Mouse (Mus musculus) embryonic stem cell, embryonic (primary cell): ENCODE measurements around the gene Mpped1.

Experiments
- CTCF ChIA-PET, 4 experiments: fragments of 300-600 bp in 2 of 4; fragments of 350-600 bp in 2 of 4; sonication (Branson Sonifier 250); formaldehyde crosslinking; loops; one replicate each; lab custom pipeline; 2022; ENCODE audit warnings: inconsistent platforms in 2 of 4; lab: Charles Lee
- POLR2A ChIA-PET, 4 experiments: fragments of 300-600 bp in 2 of 4; fragments of 350-600 bp in 2 of 4; sonication (Branson Sonifier 250); formaldehyde crosslinking; loops; one replicate each; lab custom pipeline; 2022; ENCODE audit warnings: antibody characterized with exemption in 4 of 4, inconsistent platforms in 1 of 4; lab: Charles Lee

Mpped1 gene

DNA sequence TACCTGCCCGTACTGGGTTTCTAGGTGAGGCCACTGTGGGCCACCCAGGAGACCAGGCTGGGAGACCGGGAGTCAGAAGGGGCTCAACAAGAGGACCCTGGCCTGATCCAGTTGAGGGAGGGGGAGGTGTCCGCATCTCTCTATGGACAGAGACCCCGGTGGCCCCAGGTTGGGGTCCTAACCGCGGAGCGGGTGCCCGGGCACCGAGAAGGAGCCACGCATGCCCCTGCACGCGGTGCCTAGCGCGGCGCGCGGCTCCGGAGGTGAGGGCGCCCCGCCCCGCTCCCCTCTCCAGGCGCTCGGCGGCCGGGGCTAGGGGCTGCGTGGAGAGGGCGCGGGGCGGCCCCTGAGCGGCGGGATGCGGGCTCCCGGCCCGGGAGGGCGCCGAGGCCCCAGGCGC is at the start of gene Mpped1:
Gene Mpped1 (plus strand): TSS at position 81 of the 400 bp plus-strand sequence.
- ChIA-PET POLR2A (no interaction called here), CTCF (no interaction called here)

DNA sequence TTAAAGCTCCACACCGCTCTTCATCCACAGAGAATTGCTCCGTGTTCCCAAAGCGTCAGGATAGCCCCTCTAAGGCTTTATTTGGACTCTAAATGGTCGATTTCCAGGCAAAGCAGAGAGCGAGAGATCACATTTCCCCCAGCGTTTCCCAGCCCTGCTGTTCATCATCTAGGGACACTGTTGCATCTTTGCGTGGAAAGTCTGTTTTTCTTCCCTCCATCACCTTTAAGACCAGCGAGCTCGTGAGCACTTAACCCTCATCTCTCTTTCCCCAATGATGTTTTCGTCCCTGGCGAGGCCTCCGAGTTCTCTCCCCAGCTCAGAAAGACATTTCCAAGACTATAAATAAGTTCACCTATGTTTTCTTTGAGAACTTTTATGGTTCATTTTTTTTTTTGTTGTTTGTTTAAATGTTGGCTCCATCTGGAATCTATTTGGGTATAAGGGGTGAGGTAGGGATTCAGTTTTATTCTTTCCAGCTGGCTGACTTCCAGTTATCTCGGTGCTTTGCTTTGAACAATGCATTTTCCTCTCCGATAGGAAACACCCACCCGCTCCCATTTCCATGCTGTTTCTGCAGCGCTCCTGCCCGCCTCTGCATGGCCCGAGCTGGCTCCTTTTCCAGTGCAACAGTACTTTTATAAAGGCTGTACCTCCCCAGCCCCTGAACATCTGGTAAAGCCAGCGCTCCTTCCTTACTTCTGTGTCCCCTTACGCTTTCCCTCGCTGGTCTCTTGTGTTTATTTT is 38.4 kb upstream of the Mpped1 start:
- ChIA-PET CTCF (interaction anchor here in 1 of 4 experiments (0.6 kb wide), 3 partner anchors 8 to 58 kb away, joined by 3 to 7 read pairs (median 4); no protein-coding TSS in a partner anchor), POLR2A (interaction anchor here in 1 of 4 experiments (0.6 kb wide), 1 partner anchor 345 kb away, joined by 3 read pairs; no protein-coding TSS in a partner anchor)

DNA sequence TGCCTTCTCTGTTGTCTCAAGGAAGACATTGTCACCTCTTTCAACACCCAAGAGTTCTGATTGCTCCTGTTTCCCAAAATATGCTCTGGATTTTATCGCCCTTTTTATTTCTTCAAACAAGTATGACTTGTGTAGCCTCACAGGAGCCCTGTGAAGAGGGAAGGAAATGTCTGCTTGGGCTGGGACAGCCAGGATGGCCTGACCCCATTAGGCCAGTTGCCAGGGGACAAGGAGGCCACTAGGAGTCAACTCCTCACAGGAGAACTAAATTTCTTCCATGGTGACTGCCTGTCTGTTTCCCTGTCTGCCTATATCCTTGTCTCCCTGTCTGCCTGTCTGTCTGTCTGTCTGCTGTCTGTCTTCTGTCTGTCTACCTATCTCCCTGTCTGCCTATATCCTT is 37.2 kb upstream of the Mpped1 start:
- CTCF ChIA-PET, result no interaction called here

DNA sequence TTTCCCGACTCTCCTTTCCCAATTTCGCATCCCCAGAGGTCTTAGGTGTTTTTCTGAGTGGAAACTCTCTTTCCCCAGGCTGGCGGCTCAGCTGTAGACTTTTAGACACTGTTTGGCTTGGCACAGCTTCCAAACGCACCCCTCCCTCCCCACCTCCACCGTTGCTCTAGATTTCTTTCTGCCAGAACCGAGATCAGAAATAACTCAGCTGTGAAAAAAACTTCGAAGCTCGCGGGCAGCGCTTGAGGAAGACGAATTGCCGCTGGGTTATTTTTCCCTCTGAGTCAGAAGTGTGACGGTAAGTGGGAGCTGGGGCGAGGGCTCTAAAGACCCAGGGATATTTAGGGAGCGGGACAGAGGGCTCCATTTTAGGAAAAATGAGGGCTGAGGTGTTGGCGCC is 33.0 kb upstream of the Mpped1 start:
- CTCF ChIA-PET, result interaction anchor here in 3 of 4 experiments (0.5 to 0.7 kb wide), 4 partner anchors 15 to 216 kb away, joined by 3 to 13 read pairs (median 3); no protein-coding TSS in a partner anchor
- POLR2A ChIA-PET, result interaction anchor here in 1 of 4 experiments (0.7 to 1.7 kb wide), 2 partner anchors 229 to 597 kb away, joined by 3 to 4 read pairs; partner anchors contain the start of gene Poldip3

More for the DNA sequence above, 37.2 kb upstream of the Mpped1 start:
- POLR2A ChIA-PET, result interaction anchor here in 2 of 4 experiments (0.6 to 0.7 kb wide), 2 partner anchors 11 to 23 kb away, joined by 3 to 17 read pairs; no protein-coding TSS in a partner anchor

DNA sequence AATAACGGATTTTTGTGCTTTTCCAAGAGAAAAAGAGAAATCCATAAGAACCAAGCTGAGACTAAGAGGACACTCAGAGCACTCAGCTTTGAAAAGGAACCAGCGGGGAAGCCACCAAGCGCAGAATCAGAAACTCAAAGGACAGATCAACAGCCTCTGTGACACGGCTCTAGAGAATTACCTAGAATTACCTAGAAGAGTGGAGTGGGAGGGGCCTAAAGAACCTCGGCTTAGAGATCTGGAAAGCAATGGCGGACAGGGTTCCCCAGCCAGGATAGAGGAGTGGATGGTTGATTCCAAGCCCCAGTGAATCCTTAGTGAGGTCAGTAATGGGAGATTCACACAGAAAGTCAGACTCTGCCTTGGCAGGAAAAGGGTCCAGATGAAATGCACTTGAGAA is 30.3 kb upstream of the Mpped1 start:
- ChIA-PET CTCF (interaction anchor here (0.6 to 1.1 kb wide), 8 partner anchors 9 to 403 kb away, joined by 3 to 6 read pairs (median 4); no protein-coding TSS in a partner anchor), POLR2A (interaction anchor here in 3 of 4 experiments (0.6 to 1.6 kb wide), 5 partner anchors 24 to 265 kb away, joined by 3 to 6 read pairs (median 4); partner anchors contain the start of gene Scube1 (in 2 of the 3))

DNA sequence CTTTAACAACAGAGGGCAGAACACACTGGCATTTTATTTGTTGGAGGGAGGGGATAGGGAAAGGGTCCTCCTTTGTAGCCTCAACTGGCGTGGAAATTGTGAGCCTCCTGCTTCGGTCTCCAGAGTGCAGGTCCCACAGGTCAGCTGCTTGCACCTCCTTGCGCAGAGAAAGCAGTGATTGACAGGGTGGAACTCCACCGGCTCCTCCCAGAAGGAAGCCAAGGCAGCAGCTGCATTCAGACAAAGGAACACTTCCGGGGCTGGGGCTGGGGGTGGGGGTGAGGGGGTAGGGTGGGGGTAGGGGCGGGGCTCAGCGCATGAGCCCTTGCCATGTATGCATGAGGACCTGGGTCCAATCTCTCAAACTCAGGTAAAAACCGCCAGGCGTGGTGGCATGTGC is 29.8 kb upstream of the Mpped1 start:
- CTCF ChIA-PET, result interaction anchor here in 3 of 4 experiments (0.5 to 1.3 kb wide), 10 partner anchors 9 to 627 kb away, joined by 3 to 6 read pairs (median 3); no protein-coding TSS in a partner anchor
- POLR2A ChIA-PET, result interaction anchor here (0.6 to 1.6 kb wide), 6 partner anchors 24 to 1494 kb away, joined by 3 to 6 read pairs (median 3); partner anchors contain the start of gene Scube1 (in 2 of the 4)

DNA sequence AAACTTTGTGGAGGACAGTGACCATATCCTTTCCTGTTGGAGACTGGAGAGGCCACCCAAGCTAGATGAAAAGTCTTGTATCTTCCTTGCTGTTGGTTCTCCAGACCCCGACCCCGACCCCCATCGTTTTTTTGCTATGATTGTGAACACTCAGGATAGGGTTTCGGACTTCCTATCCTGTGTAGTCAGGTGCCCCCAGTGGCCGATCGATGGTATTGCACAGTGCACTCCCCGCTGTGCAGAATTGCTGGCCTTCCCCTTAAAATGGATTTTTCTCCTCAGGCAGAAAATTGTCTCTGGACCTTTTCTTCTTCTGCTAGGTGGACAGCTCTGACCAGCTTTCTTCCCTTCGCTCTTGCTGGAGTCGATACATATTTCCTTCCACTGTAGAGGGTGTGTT is 22.5 kb upstream of the Mpped1 start:
- CTCF ChIA-PET, result interaction anchor here in 3 of 4 experiments (0.6 to 2.2 kb wide), 5 partner anchors 92 to 387 kb away, joined by 3 to 6 read pairs (median 5); no protein-coding TSS in a partner anchor

DNA sequence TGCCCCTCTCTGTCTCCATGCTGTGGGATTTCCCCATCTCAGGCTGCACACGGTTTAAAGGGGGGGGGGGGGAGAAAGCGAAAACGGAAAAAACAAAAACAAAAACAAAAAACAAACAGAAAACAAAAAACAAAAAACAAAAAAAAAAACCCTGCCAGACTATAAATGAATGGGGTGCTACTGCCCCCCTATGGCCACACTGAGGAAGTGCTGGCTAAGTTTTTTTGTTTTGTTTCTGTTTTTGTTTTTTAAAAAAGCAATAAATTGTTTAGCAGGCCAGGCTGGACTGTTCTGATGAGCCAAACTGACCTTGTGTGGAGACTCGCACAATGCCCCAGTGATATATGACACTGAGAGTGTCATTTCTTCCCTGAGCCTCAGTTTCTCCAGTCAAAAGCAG is 20.3 kb upstream of the Mpped1 start:
- CTCF ChIA-PET, result no interaction called here
- POLR2A ChIA-PET, result no interaction called here

More for the DNA sequence above, 22.5 kb upstream of the Mpped1 start:
- POLR2A ChIA-PET, result no interaction called here

DNA sequence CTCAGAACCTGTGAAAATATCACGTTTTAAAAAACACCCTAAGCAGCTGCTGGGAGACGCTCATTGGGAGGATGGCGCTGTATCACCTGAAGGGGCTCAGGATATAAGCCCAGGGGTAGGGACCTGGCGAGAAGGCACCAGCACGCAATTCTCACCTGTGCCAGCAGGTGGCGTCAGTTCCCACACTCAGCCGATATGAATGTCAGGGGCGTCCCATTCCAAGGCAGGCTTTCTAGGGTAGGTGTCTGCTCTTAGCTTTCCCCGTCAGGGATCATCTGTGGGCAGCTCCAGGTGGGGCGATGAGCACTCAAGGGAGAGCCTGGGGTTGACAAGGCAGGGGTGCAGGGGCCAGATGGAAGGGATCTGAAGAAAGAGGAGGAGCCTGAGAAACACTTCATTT is 18.6 kb upstream of the Mpped1 start:
- CTCF ChIA-PET, result interaction anchor here (0.5 to 1.9 kb wide), 29 partner anchors 8 to 500 kb away, joined by 3 to 14 read pairs (median 3); partner anchors contain the start of genes Mcat (in 1 of the 4) and Ttll1 (in 1 of the 4)
- POLR2A ChIA-PET, result interaction anchor here in 1 of 4 experiments (0.9 to 1.2 kb wide), 2 partner anchors 151 to 294 kb away, joined by 3 read pairs; no protein-coding TSS in a partner anchor

DNA sequence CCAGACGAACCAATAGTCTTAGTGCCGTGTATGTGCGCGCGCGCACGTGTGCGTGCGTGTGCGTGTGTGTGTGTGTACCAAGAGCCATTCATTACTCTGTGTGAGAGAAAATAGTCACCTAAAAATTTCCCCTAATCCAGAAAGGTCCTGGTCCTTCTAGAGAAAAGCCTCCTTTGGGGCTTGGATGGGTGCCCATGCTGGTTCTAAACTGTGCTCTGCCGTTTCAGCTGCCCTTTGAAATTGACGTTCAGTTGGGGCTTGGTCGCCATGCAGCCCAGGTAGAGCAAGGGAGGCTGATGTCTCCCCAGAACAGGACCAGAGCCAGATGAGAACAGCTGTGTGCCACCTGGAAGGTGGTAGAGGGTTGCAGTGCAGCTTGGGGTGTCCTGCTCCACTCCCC is 17.8 kb upstream of the Mpped1 start:
- ChIA-PET CTCF (interaction anchor here in 3 of 4 experiments (0.5 to 1.8 kb wide), 16 partner anchors 8 to 1610 kb away, joined by 3 to 9 read pairs (median 3); no protein-coding TSS in a partner anchor), POLR2A (no interaction called here)

DNA sequence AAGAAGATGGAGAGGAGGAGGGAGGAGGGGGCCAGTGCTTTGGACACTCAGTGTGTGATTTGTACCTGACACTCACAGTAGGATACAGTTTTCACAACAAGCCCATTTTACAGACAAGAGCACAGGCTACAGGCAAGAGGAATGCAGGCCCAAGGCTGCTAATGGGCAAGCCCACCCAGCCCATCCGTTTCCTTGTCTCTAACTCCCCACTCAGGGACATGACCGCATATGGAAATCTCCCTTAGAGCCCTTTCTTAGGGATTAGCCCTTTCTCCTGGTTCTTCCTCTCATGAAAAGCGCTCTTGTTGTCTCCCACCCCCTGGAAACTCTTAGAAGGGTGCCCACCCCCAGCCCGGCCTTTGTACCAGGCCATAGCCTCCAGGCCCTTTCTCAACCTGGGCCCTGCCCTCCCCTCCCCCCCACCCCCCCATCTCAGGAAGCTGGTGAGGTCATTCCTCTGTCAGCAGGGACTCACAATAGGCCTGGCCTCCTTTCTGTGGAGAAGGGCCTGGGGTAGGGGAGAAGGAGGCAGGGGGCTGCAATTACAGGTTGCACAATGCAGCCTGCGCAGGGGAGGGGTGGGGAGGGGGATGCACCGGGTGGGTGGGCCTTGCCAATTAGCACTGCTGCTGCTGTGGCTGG is 13.8 kb upstream of the Mpped1 start:
- CTCF ChIA-PET, result interaction anchor here in 2 of 4 experiments (0.6 to 0.7 kb wide), 2 partner anchors 57 to 147 kb away, joined by 3 to 7 read pairs; no protein-coding TSS in a partner anchor
- POLR2A ChIA-PET, result interaction anchor here in 1 of 4 experiments (0.6 kb wide), 1 partner anchor 29 kb away, joined by 3 read pairs; no protein-coding TSS in a partner anchor

DNA sequence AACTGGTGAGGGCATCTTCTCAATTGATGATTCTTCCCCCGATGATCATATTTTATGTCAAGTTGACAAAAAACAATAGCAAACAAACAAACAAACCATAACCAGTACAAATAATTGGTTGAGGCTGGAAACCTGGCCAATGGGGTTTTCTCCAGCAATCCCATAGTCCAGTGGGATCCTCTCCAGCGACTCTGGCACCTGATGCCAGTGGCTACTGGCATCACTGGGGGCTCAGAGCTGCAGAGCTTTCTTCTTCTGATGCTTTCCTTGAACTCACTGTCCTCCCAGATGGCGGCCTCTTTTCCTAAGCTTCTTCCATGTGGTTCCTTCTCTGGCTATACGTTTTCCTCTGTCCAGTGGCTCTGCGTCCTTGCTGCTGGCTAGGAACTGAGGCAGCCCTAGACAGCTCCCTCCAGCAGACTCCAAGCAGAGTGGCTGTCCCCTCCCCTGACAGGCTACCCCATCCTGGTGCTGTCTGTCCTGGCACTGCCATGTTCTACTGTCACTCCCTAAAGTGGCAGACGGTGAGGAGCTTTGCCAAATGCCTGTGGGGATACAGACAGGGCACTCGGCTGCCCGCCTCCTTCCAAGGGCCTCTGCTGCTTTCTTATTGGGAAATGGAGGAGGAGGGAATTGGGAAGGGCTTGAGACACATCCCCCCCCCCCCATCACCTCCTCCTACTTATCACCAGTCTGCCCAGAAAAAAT is 7.8 kb upstream of the Mpped1 start:
- CTCF ChIA-PET, result interaction anchor here in 2 of 4 experiments (0.6 to 1.3 kb wide), 3 partner anchors 79 to 270 kb away, joined by 3 to 7 read pairs (median 4); no protein-coding TSS in a partner anchor
- POLR2A ChIA-PET, result interaction anchor here in 1 of 4 experiments (0.5 kb wide), 1 partner anchor 727 kb away, joined by 3 read pairs; no protein-coding TSS in a partner anchor

DNA sequence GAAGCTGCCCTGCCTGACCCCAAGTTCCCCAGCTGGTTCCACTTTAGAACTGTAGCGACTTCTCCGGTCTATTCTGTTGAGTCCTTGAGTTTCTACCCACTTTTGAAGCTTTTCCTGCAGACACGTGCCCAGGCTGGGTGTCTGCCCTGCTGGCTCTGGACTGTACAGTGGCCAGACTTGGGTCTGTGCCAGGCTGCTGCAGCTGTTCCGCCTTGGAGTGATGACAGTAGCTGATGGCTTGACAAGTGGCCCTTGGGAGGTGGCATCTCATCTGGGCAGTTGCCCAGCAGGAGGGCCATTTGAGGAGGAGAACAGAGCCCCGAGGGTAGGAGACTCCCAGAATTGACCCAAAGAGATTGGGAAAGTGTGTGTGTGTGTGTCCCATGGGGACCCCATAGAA is 6.8 kb upstream of the Mpped1 start:
- ChIA-PET POLR2A (no interaction called here), CTCF (interaction anchor here in 2 of 4 experiments (0.6 to 1.3 kb wide), 5 partner anchors 12 to 469 kb away, joined by 3 to 7 read pairs (median 4); no protein-coding TSS in a partner anchor)

DNA sequence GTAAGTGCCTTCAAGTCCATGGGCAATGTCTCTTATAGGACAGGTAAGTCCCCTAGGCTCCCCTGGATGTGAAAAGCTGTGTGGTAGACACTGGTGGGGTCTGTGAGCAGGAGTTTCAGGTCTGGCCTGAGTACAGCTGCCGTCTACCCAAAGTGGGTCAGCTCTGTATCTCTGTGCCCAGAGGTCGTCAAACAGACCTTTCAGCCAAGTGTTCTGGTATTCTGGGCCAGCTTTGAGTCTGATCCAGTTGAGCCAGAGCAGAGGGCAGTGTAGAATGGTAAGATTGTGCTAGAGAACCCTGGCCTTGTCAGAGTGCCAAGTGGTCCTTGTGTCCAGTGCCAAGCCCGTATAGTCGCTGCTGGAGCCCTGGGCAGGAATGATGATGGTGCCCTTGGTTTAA is 6.3 kb upstream of the Mpped1 start:
- ChIA-PET CTCF (interaction anchor here in 1 of 4 experiments (0.7 kb wide), 1 partner anchor 12 kb away, joined by 3 read pairs; no protein-coding TSS in a partner anchor), POLR2A (no interaction called here)

DNA sequence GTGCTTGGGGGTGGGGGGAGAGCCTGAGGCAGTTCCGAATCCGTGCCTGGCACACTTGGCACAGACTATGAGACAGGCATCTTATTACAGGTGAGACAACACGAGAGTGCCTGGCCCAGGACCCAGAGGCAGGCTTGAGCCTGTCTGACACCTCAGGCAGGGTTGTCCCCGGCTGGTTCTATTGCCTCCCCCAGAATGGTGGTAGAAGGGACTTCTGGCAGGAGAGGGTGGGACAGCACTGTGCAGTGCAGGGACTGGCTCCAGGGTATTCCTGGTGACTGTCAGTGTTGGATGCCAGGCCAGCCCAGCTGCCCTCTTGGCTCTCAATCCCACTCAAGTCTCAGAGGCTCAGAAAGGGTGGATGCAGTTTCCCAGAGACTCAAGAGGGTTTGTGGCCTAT is 4.3 kb upstream of the Mpped1 start:
- ChIA-PET CTCF (no interaction called here), POLR2A (interaction anchor here in 1 of 4 experiments (0.6 kb wide), 1 partner anchor 487 kb away, joined by 3 read pairs; no protein-coding TSS in a partner anchor)

DNA sequence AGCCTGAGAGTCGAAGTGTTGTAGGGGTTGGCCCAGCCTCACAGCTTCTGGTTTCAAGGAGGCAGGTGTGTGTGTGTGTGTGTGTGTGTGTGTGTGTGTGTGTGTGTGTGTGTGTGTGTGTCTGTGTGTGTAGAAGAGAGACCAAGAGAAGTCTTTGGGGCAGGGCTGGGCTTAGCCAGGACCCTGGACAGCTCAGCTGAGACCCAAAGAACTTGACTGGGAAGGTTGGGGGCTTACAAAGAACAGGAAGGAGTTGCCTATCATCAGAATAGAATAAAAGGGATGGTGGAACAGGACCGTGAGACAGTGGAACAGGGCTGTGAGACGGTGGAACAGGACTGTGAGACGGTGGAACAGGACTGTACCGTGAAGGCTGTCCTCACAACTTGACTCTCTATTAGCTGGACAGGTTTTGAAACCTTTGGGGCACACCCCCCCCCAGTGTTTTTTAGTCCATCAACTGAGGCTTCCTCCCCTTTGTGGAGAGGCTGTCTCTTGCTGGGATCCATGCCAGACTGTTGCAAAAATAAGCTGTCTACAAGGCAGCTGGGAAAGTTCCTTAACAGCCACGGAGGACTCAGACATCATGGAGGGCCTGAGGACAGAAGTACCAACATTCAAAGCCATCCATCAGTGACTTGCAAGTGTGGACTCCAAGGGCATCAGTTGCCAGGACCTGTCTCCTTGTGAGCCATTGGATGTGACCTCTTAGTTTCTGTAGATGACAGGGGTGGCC is 2.8 kb upstream of the Mpped1 start:
- CTCF ChIA-PET, result no interaction called here

DNA sequence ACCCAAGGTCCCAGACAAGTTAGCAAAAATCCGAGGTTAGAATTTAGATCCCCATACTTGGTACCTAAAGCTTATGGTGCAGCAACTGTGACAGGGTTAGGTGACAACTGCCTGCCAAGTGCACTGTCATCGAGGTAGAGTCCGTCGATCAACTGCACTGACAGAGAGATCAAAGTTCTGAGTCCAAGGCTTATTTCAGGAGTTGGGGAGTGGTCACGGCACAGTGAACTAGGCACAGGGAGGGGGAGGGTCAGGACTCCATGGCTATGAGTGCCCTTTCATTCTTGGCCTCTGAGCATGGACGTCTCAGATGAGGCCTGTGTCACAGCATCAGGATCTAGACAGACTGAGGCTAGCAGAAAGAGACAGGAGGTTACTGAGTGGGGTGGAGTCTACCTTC is 1.8 kb upstream of the Mpped1 start:
- ChIA-PET CTCF (interaction anchor here in 2 of 4 experiments (0.6 to 1.9 kb wide), 2 partner anchors 17 to 913 kb away, joined by 3 to 5 read pairs; no protein-coding TSS in a partner anchor), POLR2A (no interaction called here)

More for the DNA sequence above, 2.8 kb upstream of the Mpped1 start:
- POLR2A ChIA-PET, result interaction anchor here in 2 of 4 experiments (0.6 kb wide), 3 partner anchors 484 to 1220 kb away, joined by 3 to 5 read pairs (median 3); no protein-coding TSS in a partner anchor
